Mouse (Mus musculus) fat pad, adult 2 months (tissue): ENCODE measurements around the gene Slc38a11.

Source experiments
- DNase-seq: peaks from one replicate; pipeline ENCODE4 v3.0.0-alpha.2; 2011; ENCODE audit warnings: low read depth, low spot score; ENCODE audit errors: extremely low read depth

Slc38a11 gene

GRCm38 (mm10) chr2:65363828-65364497 lies at the start of gene Slc38a11:
Slc38a11 (minus strand) TSS chr2:65364034.
- no peak for DNase-seq

- no peak for DNase-seq
These were observed 43.3 kb upstream of the Slc38a11 start for GRCm38 (mm10) chr2:65407110-65407509.

GRCm38 (mm10) chr2:65405407-65405806 lies 41.6 kb upstream of the Slc38a11 start:
- no peak for DNase-seq

GRCm38 (mm10) chr2:65402001-65402400 lies 38.2 kb upstream of the Slc38a11 start:
- DNase-seq, result no peak

- no peak for DNase-seq
These were observed 36.1 kb upstream of the Slc38a11 start for GRCm38 (mm10) chr2:65399938-65400337.

- no peak for DNase-seq
These were observed 32.3 kb upstream of the Slc38a11 start for GRCm38 (mm10) chr2:65396128-65396527.

- DNase-seq, result no peak
These were observed 29.2 kb upstream of the Slc38a11 start for GRCm38 (mm10) chr2:65393061-65393460.

GRCm38 (mm10) chr2:65391322-65391721 lies 27.5 kb upstream of the Slc38a11 start:
- DNase-seq, result no peak

GRCm38 (mm10) chr2:65384815-65385214 lies 21.0 kb upstream of the Slc38a11 start:
- no peak for DNase-seq

- no peak for DNase-seq
These were observed 18.7 kb upstream of the Slc38a11 start for GRCm38 (mm10) chr2:65382485-65382884.

- no peak for DNase-seq
These were observed 14.6 kb upstream of the Slc38a11 start for GRCm38 (mm10) chr2:65378425-65378824.

- no peak for DNase-seq
These were observed 10.6 kb upstream of the Slc38a11 start for GRCm38 (mm10) chr2:65374410-65374809.

GRCm38 (mm10) chr2:65373076-65373475 lies 9.2 kb upstream of the Slc38a11 start:
- no peak for DNase-seq

GRCm38 (mm10) chr2:65360736-65361475 lies 2.9 kb downstream of the Slc38a11 start:
- no peak for DNase-seq

GRCm38 (mm10) chr2:65347367-65347766 lies 16.5 kb downstream of the Slc38a11 start:
- DNase-seq, result no peak

- no peak for DNase-seq
These were observed 16.9 kb downstream of the Slc38a11 start for GRCm38 (mm10) chr2:65346915-65347314.

GRCm38 (mm10) chr2:65346037-65346436 lies 17.8 kb downstream of the Slc38a11 start:
- no peak for DNase-seq

GRCm38 (mm10) chr2:65342057-65342456 lies 21.8 kb downstream of the Slc38a11 start:
- no peak for DNase-seq

- no peak for DNase-seq
These were observed 23.0 kb downstream of the Slc38a11 start for GRCm38 (mm10) chr2:65340839-65341238.

- no peak for DNase-seq
These were observed 26.3 kb downstream of the Slc38a11 start for GRCm38 (mm10) chr2:65337378-65338140.

GRCm38 (mm10) chr2:65336608-65337007 lies 27.2 kb downstream of the Slc38a11 start:
- DNase-seq, result no peak

GRCm38 (mm10) chr2:65334091-65334490 lies 29.7 kb downstream of the Slc38a11 start:
- DNase-seq, result no peak
